Mouse (Mus musculus) thymus, postnatal 0 days (tissue): ENCODE data around the gene Krt23. TPM values are rescaled to one million over a fixed set of nuclear protein-coding genes. Genes with fewer than 3 reads are reported as not detected.

ENCODE experiments used
- DNase-seq: peaks from one replicate; pipeline ENCODE4 v3.0.0-alpha.2; 2015; ENCODE audit warnings: low spot score
- polyA plus RNA-seq: library from polyadenylated mRNA; unstranded; fragments of >200 nt; fragmentation: Nextera tagmentation; extraction: Ambion mirVana; gene quantifications from 2 replicates; pipeline ENCODE4 v1.2.1, GENCODE M21; 2015

Gene Krt23
- 1.8 and 2.4 TPM in 2 replicates for polyA plus RNA-seq

- DNase-seq, result no peak
These were observed at the start of gene Krt23 for GRCm38 (mm10) chr11:99492733-99493573. TSS of gene Krt23 (minus strand) at chr11:99493137.

GRCm38 (mm10) chr11:99539721-99540120 is 46.8 kb upstream of the Krt23 start:
- DNase-seq, result no peak

- no peak for DNase-seq
These were observed 28.4 kb upstream of the Krt23 start, which contains the start of gene Krt39 for GRCm38 (mm10) chr11:99521288-99521860. TSS of gene Krt39 (minus strand) at chr11:99521338.

GRCm38 (mm10) chr11:99514098-99514497 is 21.2 kb upstream of the Krt23 start:
- no peak for DNase-seq

- no peak for DNase-seq
These were observed 7.3 kb upstream of the Krt23 start for GRCm38 (mm10) chr11:99500095-99500805.

- DNase-seq, result no peak
These were observed 3.5 kb upstream of the Krt23 start for GRCm38 (mm10) chr11:99496460-99496859.

- no peak for DNase-seq
These were observed 1.8 kb upstream of the Krt23 start for GRCm38 (mm10) chr11:99494741-99495140.

GRCm38 (mm10) chr11:99493574-99493850 is 575 bp upstream of the Krt23 start:
- DNase-seq, result no peak

- no peak for DNase-seq
These were observed 1.9 kb downstream of the Krt23 start for GRCm38 (mm10) chr11:99491040-99491439.

GRCm38 (mm10) chr11:99490624-99491023 is 2.3 kb downstream of the Krt23 start:
- DNase-seq, result no peak

- DNase-seq, result no peak
These were observed 3.7 kb downstream of the Krt23 start for GRCm38 (mm10) chr11:99489233-99489632.

GRCm38 (mm10) chr11:99474981-99475380 is 18.0 kb downstream of the Krt23 start:
- no peak for DNase-seq

GRCm38 (mm10) chr11:99473433-99473832 is 19.5 kb downstream of the Krt23 start:
- DNase-seq, result no peak

- no peak for DNase-seq
These were observed 20.5 kb downstream of the Krt23 start for GRCm38 (mm10) chr11:99472405-99472804.

- no peak for DNase-seq
These were observed 21.0 kb downstream of the Krt23 start for GRCm38 (mm10) chr11:99471946-99472345.

- no peak for DNase-seq
These were observed 23.7 kb downstream of the Krt23 start for GRCm38 (mm10) chr11:99469228-99469627.

GRCm38 (mm10) chr11:99468566-99468965 is 24.4 kb downstream of the Krt23 start:
- DNase-seq, result no peak

- no peak for DNase-seq
These were observed 26.6 kb downstream of the Krt23 start for GRCm38 (mm10) chr11:99466316-99466715.

- peak; percentile 75 for DNase-seq
These were observed 28.1 kb downstream of the Krt23 start for GRCm38 (mm10) chr11:99464836-99465235.

GRCm38 (mm10) chr11:99463155-99463554 is 29.8 kb downstream of the Krt23 start:
- DNase-seq, result peak; percentile 57

- DNase-seq, result no peak
These were observed 31.2 kb downstream of the Krt23 start for GRCm38 (mm10) chr11:99461736-99462135.

- no peak for DNase-seq
These were observed 34.0 kb downstream of the Krt23 start for GRCm38 (mm10) chr11:99458887-99459286.
